Mouse (Mus musculus): Measurements from ENCODE around the gene Apof. TPM values are rescaled to one million over a fixed set of nuclear protein-coding genes. Genes with fewer than 3 reads are reported as not detected.

The Apof gene
- total and polyA plus RNA-seq, 2 experiments from 2014 or later, result 0.41 TPM; not detected in 1

- peaks cover 19% of the 10 kb centered on the region for H3K36me3 ChIP-seq (ENCODE audit: insufficient read depth, low read length)
- WGBS, result 91% methylated on average over 18 of the region's 18 CpGs
- H3K4me3 ChIP-seq (ENCODE audit: low read length), result no peak overlapping the region
- H3K9me3 ChIP-seq (ENCODE audit: low read length), result no peaks in the 10 kb centered on the region
- no peak for DNase-seq (ENCODE audit: low spot score)
- no peak overlapping the region for H3K9ac ChIP-seq (replicated peaks; ENCODE audit: low read length)
- H3K27me3 ChIP-seq (ENCODE audit: insufficient read depth, low read length), result no peaks in the 10 kb centered on the region
- no peak overlapping the region for H3K27ac ChIP-seq
- no peak overlapping the region for H3K4me2 ChIP-seq (ENCODE audit: low read depth, low read length)
- H3K4me1 ChIP-seq (ENCODE audit: insufficient read depth, low read length), result no peaks in the 10 kb centered on the region
- no peak for ATAC-seq
- no peak for TF ChIP-seq CTCF (IDR thresholded peaks at IDR 0.05; ENCODE audit: low read depth)
Measured at GRCm38 (mm10) chr10:128240131-128240530, 28.3 kb upstream of the Apof start.

- Histone ChIP-seq H3K36me3 (ENCODE audit: insufficient read depth, low read length) (peaks cover 19% of the 10 kb centered on the region), H3K4me1 (ENCODE audit: insufficient read depth, low read length) (no peaks in the 10 kb centered on the region), H3K27ac (no peak overlapping the region), H3K27me3 (ENCODE audit: insufficient read depth, low read length) (no peaks in the 10 kb centered on the region), H3K4me2 (ENCODE audit: low read depth, low read length) (no peak overlapping the region), H3K4me3 (ENCODE audit: low read length) (no peak overlapping the region), H3K9ac (replicated peaks; ENCODE audit: low read length) (no peak overlapping the region), H3K9me3 (ENCODE audit: low read length) (no peaks in the 10 kb centered on the region)
- DNase-seq (ENCODE audit: low spot score) (no peak), ATAC-seq (no peak)
- 95% methylated on average over 8 of the region's 8 CpGs for whole genome bisulfite sequencing
- TF ChIP-seq CTCF (IDR thresholded peaks at IDR 0.05; ENCODE audit: low read depth), result no peak
Measured at GRCm38 (mm10) chr10:128243252-128243651, 25.2 kb upstream of the Apof start.

GRCm38 (mm10) chr10:128244121-128244520 lies 24.4 kb upstream of the Apof start:
- no peak overlapping the region for H3K4me2 ChIP-seq (ENCODE audit: low read depth, low read length)
- ATAC-seq, result no peak
- H3K4me1 ChIP-seq (ENCODE audit: insufficient read depth, low read length), result no peaks in the 10 kb centered on the region
- no peaks in the 10 kb centered on the region for H3K27me3 ChIP-seq (ENCODE audit: insufficient read depth, low read length)
- H3K36me3 ChIP-seq (ENCODE audit: insufficient read depth, low read length), result peaks cover 19% of the 10 kb centered on the region
- WGBS, result 96% methylated on average over 15 of the region's 15 CpGs
- no peak overlapping the region for H3K27ac ChIP-seq
- no peak for TF ChIP-seq CTCF (IDR thresholded peaks at IDR 0.05; ENCODE audit: low read depth)
- no peak for DNase-seq (ENCODE audit: low spot score)
- no peak overlapping the region for H3K4me3 ChIP-seq (ENCODE audit: low read length)
- no peaks in the 10 kb centered on the region for H3K9me3 ChIP-seq (ENCODE audit: low read length)
- no peak overlapping the region for H3K9ac ChIP-seq (replicated peaks; ENCODE audit: low read length)

GRCm38 (mm10) chr10:128247020-128247732 lies 21.3 kb upstream of the Apof start:
- Histone ChIP-seq H3K4me1 (ENCODE audit: insufficient read depth, low read length) (no peaks in the 10 kb centered on the region), H3K27me3 (ENCODE audit: insufficient read depth, low read length) (no peaks in the 10 kb centered on the region), H3K27ac (no peak overlapping the region), H3K9me3 (ENCODE audit: low read length) (no peaks in the 10 kb centered on the region), H3K4me2 (ENCODE audit: low read depth, low read length) (no peak overlapping the region), H3K36me3 (ENCODE audit: insufficient read depth, low read length) (peaks cover 30% of the 10 kb centered on the region), H3K9ac (replicated peaks; ENCODE audit: low read length) (no peak overlapping the region), H3K4me3 (ENCODE audit: low read length) (no peak overlapping the region)
- ATAC-seq (no peak), DNase-seq (ENCODE audit: low spot score) (peak; percentile 5)
- 77% methylated on average over 17 of the region's 17 CpGs for WGBS
- TF ChIP-seq CTCF (IDR thresholded peaks at IDR 0.05; ENCODE audit: low read depth), result no peak

- Histone ChIP-seq H3K9ac (replicated peaks; ENCODE audit: low read length) (no peak overlapping the region), H3K4me3 (ENCODE audit: low read length) (no peak overlapping the region), H3K4me2 (ENCODE audit: low read depth, low read length) (no peak overlapping the region), H3K36me3 (ENCODE audit: insufficient read depth, low read length) (peaks cover 20% of the 10 kb centered on the region), H3K9me3 (ENCODE audit: low read length) (no peaks in the 10 kb centered on the region), H3K27me3 (ENCODE audit: insufficient read depth, low read length) (no peaks in the 10 kb centered on the region), H3K4me1 (ENCODE audit: insufficient read depth, low read length) (no peaks in the 10 kb centered on the region), H3K27ac (no peak overlapping the region)
- DNase-seq (ENCODE audit: low spot score), result no peak
- WGBS, result 91% methylated on average over 13 of the region's 13 CpGs
- ATAC-seq, result no peak
- no peak for TF ChIP-seq CTCF (IDR thresholded peaks at IDR 0.05; ENCODE audit: low read depth)
Measured at GRCm38 (mm10) chr10:128250565-128250964, 17.9 kb upstream of the Apof start.

- Histone ChIP-seq H3K4me2 (ENCODE audit: low read depth, low read length) (no peak within 1 kb of the TSS), H3K27ac (no peak within 1 kb of the TSS), H3K9me3 (ENCODE audit: low read length) (no peaks in the 10 kb centered on the region), H3K36me3 (ENCODE audit: insufficient read depth, low read length) (peaks cover 20% of the 10 kb centered on the region), H3K4me1 (ENCODE audit: insufficient read depth, low read length) (no peaks in the 10 kb centered on the region), H3K27me3 (ENCODE audit: insufficient read depth, low read length) (no peaks in the 10 kb centered on the region), H3K4me3 (ENCODE audit: low read length) (no peak within 1 kb of the TSS), H3K9ac (replicated peaks; ENCODE audit: low read length) (no peak within 1 kb of the TSS)
- DNase-seq (ENCODE audit: low spot score) (no peak), ATAC-seq (no peak)
- TF ChIP-seq CTCF (IDR thresholded peaks at IDR 0.05; ENCODE audit: low read depth), result no peak
- 79% methylated on average over 4 of the region's 4 CpGs for WGBS
Measured at GRCm38 (mm10) chr10:128253677-128254255, 14.7 kb upstream of the Apof start, which contains the start of gene Apon. Apon (plus strand) TSS chr10:128254096.

- H3K9me3 ChIP-seq (ENCODE audit: low read length), result no peaks in the 10 kb centered on the region
- no peak for ATAC-seq
Measured at GRCm38 (mm10) chr10:128255925-128256324, 12.5 kb upstream of the Apof start.

More at GRCm38 (mm10) chr10:128255925-128256324, 12.5 kb upstream of the Apof start:
- Histone ChIP-seq H3K9ac (replicated peaks; ENCODE audit: low read length) (no peak overlapping the region), H3K27me3 (ENCODE audit: insufficient read depth, low read length) (no peaks in the 10 kb centered on the region), H3K27ac (no peak overlapping the region), H3K36me3 (ENCODE audit: insufficient read depth, low read length) (peaks cover 7% of the 10 kb centered on the region), H3K4me1 (ENCODE audit: insufficient read depth, low read length) (no peaks in the 10 kb centered on the region), H3K4me3 (ENCODE audit: low read length) (no peak overlapping the region), H3K4me2 (ENCODE audit: low read depth, low read length) (no peak overlapping the region)
- WGBS, result 91% methylated on average over 8 of the region's 8 CpGs
- TF ChIP-seq CTCF (IDR thresholded peaks at IDR 0.05; ENCODE audit: low read depth), result no peak
- no peak for DNase-seq (ENCODE audit: low spot score)
